ENCODE assay signal across 12 mouse cellular contexts in genomic region chr5:99753368-99753767, GRCm38 (mm10). TPM values are rescaled to one million over a fixed set of nuclear protein-coding genes. Genes with fewer than 3 reads are reported as not detected.
DNase-seq lines count a peak whose midpoint lies in the region; ATAC-seq lines count a peak whose summit lies in the region.
"Had no signal": no experiment of that assay in that cellular context is flagged by ENCODE, and none has a peak within 500 bp of the region (broad histone marks: within the 10 kb centered on the region; RNA-seq: fewer than 3 reads in every experiment).

No protein-coding gene starts in this region.

- H3K27me3 ChIP-seq in heart, embryonic 16.5 days (ENCODE audit: control insufficient read depth, insufficient read depth, low read length) = no peaks in the 10 kb centered on the region
- no peaks in the 10 kb centered on the region for H3K27me3 ChIP-seq in forebrain, embryonic 15.5 days
- no peaks in the 10 kb centered on the region for H3K27me3 ChIP-seq in neural tube, embryonic 15.5 days (replicated peaks)
- no peaks in the 10 kb centered on the region for H3K27me3 ChIP-seq in intestine, embryonic 15.5 days (replicated peaks)

- no peaks in the 10 kb centered on the region for H3K4me1 ChIP-seq in heart, embryonic 16.5 days (ENCODE audit: control insufficient read depth, insufficient read depth, low read length)
- peaks cover 12% of the 10 kb centered on the region for H3K4me1 ChIP-seq in forebrain, embryonic 15.5 days
- H3K4me1 ChIP-seq in neural tube, embryonic 15.5 days = peaks cover 14% of the 10 kb centered on the region
- H3K4me1 ChIP-seq in intestine, embryonic 15.5 days (replicated peaks) = no peaks in the 10 kb centered on the region

- ATAC-seq in heart, embryonic 16.5 days (replicated peaks; ENCODE audit: extremely low read depth, insufficient read depth, low FRiP score) = no peak
- ATAC-seq in forebrain, embryonic 15.5 days (replicated peaks) = no peak
- peak; percentile 42; the same call in 1 of the 2 replicates for ATAC-seq in neural tube, embryonic 15.5 days (ENCODE audit: low FRiP score)
- ATAC-seq in erythroblast, adult 5-6 weeks (replicated peaks; ENCODE audit: low FRiP score, poor library complexity, severe bottlenecking) = no peak
- no peak for ATAC-seq in intestine, embryonic 15.5 days
- ATAC-seq: intestine, postnatal 0 days had no signal

- no peak overlapping the region for H3K4me3 ChIP-seq in heart, embryonic 16.5 days (ENCODE audit: low read length)
- no peak overlapping the region for H3K4me3 ChIP-seq in forebrain, embryonic 15.5 days
- H3K4me3 ChIP-seq in neural tube, embryonic 15.5 days (replicated peaks) = no peak overlapping the region
- no peak overlapping the region for H3K4me3 ChIP-seq in intestine, embryonic 15.5 days (replicated peaks)
- H3K4me3 ChIP-seq: heart, adult 2 months had no signal

- H3K36me3 ChIP-seq in heart, embryonic 16.5 days (ENCODE audit: control insufficient read depth, insufficient read depth) = no peaks in the 10 kb centered on the region
- no peaks in the 10 kb centered on the region for H3K36me3 ChIP-seq in forebrain, embryonic 15.5 days
- H3K36me3 ChIP-seq in neural tube, embryonic 15.5 days = no peaks in the 10 kb centered on the region
- no peaks in the 10 kb centered on the region for H3K36me3 ChIP-seq in intestine, embryonic 15.5 days

- H3K9ac ChIP-seq in heart, embryonic 16.5 days (ENCODE audit: low read length) = no peak overlapping the region
- H3K9ac ChIP-seq in forebrain, embryonic 15.5 days (replicated peaks) = no peak overlapping the region
- 0 out of 2 replicates have a peak overlapping the region, but pooled peaks have one; percentile 18 for H3K9ac ChIP-seq in neural tube, embryonic 15.5 days (replicated peaks)
- no peak overlapping the region for H3K9ac ChIP-seq in intestine, embryonic 15.5 days

- 62% methylated on average over 13 of the region's 13 CpGs for WGBS in heart, embryonic 16.5 days
- 48% methylated on average over 13 of the region's 13 CpGs for WGBS in forebrain, embryonic 15.5 days
- 45% methylated on average over 13 of the region's 13 CpGs for WGBS in neural tube, embryonic 15.5 days
- WGBS in intestine, embryonic 15.5 days = 83% methylated on average over 13 of the region's 13 CpGs

- H3K9me3 ChIP-seq in heart, embryonic 16.5 days (replicated peaks; ENCODE audit: control insufficient read depth, low read length) = no peaks in the 10 kb centered on the region; the same call in 1 of the 2 replicates
- no peaks in the 10 kb centered on the region for H3K9me3 ChIP-seq in forebrain, embryonic 15.5 days
- no peaks in the 10 kb centered on the region for H3K9me3 ChIP-seq in neural tube, embryonic 15.5 days (replicated peaks)
- no peaks in the 10 kb centered on the region; the same call in 1 of the 2 replicates for H3K9me3 ChIP-seq in intestine, embryonic 15.5 days

- no peak overlapping the region for H3K27ac ChIP-seq in heart, embryonic 16.5 days (ENCODE audit: low read length)
- 0 out of 2 replicates have a peak overlapping the region, but pooled peaks have one; percentile 23 for H3K27ac ChIP-seq in forebrain, embryonic 15.5 days (replicated peaks)
- peak overlapping the region; percentile 73 for H3K27ac ChIP-seq in neural tube, embryonic 15.5 days (replicated peaks)
- no peak overlapping the region for H3K27ac ChIP-seq in intestine, embryonic 15.5 days
- H3K27ac ChIP-seq: heart, adult 2 months had no signal

- no peak for DNase-seq in heart, postnatal 4 days
- peak; percentile 54 for DNase-seq in layer of hippocampus, adult 9-11 months
- DNase-seq in spleen, postnatal 14 days (ENCODE audit: low spot score in 2 of 2) = no peak
- DNase-seq: adrenal gland, postnatal 25 days; heart, adult 2 months; lung, postnatal 14 days had no signal

- peak overlapping the region; percentile 15; the same call in 1 of the 2 replicates for H3K4me2 ChIP-seq in heart, embryonic 16.5 days (ENCODE audit: low read depth, low read length)
- peak overlapping the region; percentile 24 for H3K4me2 ChIP-seq in forebrain, embryonic 15.5 days (replicated peaks)
- H3K4me2 ChIP-seq in neural tube, embryonic 15.5 days = peak overlapping the region; percentile 29
- no peak overlapping the region for H3K4me2 ChIP-seq in intestine, embryonic 15.5 days (replicated peaks)

RNA-seq across cellular contexts. Expression of gene Rasgef1b, which starts 24.5 kb away (rescaled TPM):
- polyA plus RNA-seq in heart, embryonic 16.5 days (2015; fragmentation: Nextera tagmentation; extraction: Ambion mirVana) = 30.5 and 31.1 TPM in 2 replicates
- 10 to 100 TPM; 20.4 to 22.4 TPM for total RNA-seq in heart, postnatal 4 days (2021)
- 115 and 143 TPM in 2 replicates for polyA plus RNA-seq in forebrain, embryonic 15.5 days (2015; fragmentation: Nextera tagmentation; extraction: Ambion mirVana)
- 48.6 and 53.9 TPM in 2 replicates for polyA plus RNA-seq in neural tube, embryonic 15.5 days (2015; fragmentation: Nextera tagmentation; extraction: Ambion mirVana)
- total RNA-seq in erythroblast, adult 5-6 weeks (2015; ENCODE audit: low replicate concordance) = 2.9 TPM in 1 of 2 replicates, not detected in the other
- total RNA-seq in erythroblast, adult 5-6 weeks (2017; ENCODE audit: low replicate concordance) = 1.3 TPM in 1 of 2 replicates, not detected in the other
- polyA plus RNA-seq in intestine, embryonic 15.5 days (2015; fragmentation: Nextera tagmentation; extraction: Ambion mirVana) = 8.9 and 9.1 TPM in 2 replicates

Comparison
In these comparisons a context has a peak if more than half of its experiments do, and no peak if none do; other contexts are left out.
1. H3K27ac ChIP-seq: peak in forebrain, embryonic 15.5 days (single experiment) and neural tube, embryonic 15.5 days (single experiment); none in heart, embryonic 16.5 days (single experiment) and intestine, embryonic 15.5 days (single experiment).